Mouse (Mus musculus) bone marrow macrophage, adult 2 months (primary cell): ENCODE measurements around the gene Cdt1.

Experiments
- CTCF ChIP-seq: IDR thresholded peaks from 2 replicates; pipeline ENCODE4 v1.5.1; 2012; ENCODE audit warnings: low read depth, mild to moderate bottlenecking, low read length, moderate library complexity
- POLR2A ChIP-seq: IDR thresholded peaks from 2 replicates; pipeline ENCODE4 v1.6.1; 2012; ENCODE audit warnings: mild to moderate bottlenecking, low read depth, low read length, borderline replicate concordance

DNA sequence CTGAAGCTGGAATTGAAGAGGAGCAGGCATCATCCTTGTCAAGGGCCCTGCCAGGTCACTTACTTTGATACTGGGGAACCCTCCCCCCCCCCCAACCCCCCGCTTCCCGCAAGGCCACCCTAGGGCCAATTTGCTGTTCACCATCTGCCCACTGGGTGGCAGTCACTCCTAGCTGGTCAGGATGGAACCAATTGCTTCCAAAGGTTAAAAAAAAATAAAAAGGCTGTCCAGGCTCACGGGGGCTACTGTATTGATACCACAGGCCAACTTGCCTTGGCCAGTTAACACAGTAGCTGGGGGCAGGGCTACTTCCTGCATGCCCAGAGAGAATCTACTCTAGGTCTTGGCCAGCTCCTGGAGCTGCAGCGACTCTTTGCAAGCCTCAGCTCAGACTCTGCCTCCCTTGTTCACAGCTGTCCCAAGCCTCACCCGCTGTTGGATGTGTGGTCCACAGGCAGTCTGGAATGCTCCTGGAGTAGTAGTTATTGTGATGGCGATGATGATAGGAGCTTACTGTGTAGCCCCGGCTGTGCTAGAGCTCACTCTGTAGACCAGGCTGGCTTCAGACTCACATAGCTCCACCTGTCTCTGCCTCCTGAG, 50.2 kb downstream of the Cdt1 start:
- TF ChIP-seq CTCF: no peak
- TF ChIP-seq POLR2A: no peak
